Mouse (Mus musculus) CH12.LX (cell line): ENCODE data around the gene Gmpr. TPM values are rescaled to one million over a fixed set of nuclear protein-coding genes. Genes with fewer than 3 reads are reported as not detected.

Experiments used
- DNase-seq: peaks from one replicate; pipeline ENCODE4 v3.0.0-alpha.2; 2013; ENCODE audit errors: extremely low read depth
- H3K27ac ChIP-seq: 2 replicates; pipeline ENCODE4 v1.5.1; 2012; ENCODE audit warnings: low read depth, mild to moderate bottlenecking, control low read depth, moderate library complexity; ENCODE audit not compliant: insufficient read depth
- H3K27me3 ChIP-seq: replicated peaks from 2 replicates; pipeline ENCODE3; 2012; ENCODE audit warnings: inconsistent platforms
- H3K36me3 ChIP-seq, 2 experiments: replicated peaks in 1 of 2; 2 replicates each; pipeline versions ENCODE3 to v1.6.1; 2012; ENCODE audit warnings: inconsistent platforms in 1 of 2, low read length in 1 of 2, mild to moderate bottlenecking in 1 of 2, mixed read lengths in 1 of 2, moderate library complexity in 1 of 2; ENCODE audit not compliant: control insufficient read depth in 1 of 2, insufficient read depth in 1 of 2
- H3K4me1 ChIP-seq, 2 experiments: 2 replicates each; pipeline ENCODE4 v1.6.1; 2012; ENCODE audit warnings: inconsistent platforms in 1 of 2, moderate library complexity in 1 of 2; ENCODE audit not compliant: insufficient read depth in 2 of 2, control insufficient read depth in 1 of 2
- H3K4me2 ChIP-seq: 2 replicates; pipeline ENCODE4 v1.6.1; 2012; ENCODE audit warnings: low read depth, mild to moderate bottlenecking, control low read depth; ENCODE audit not compliant: poor library complexity, insufficient read depth, severe bottlenecking
- H3K4me3 ChIP-seq, 3 experiments: fragments of 150-350 bp in 1 of 3; sonication (generic) in 1 of 3; replicated peaks in 1 of 3; 2 replicates each; pipeline versions ENCODE3 to v1.5.1; 2011 to 2012; ENCODE audit warnings: low read depth in 2 of 3, low read length in 2 of 3, mild to moderate bottlenecking in 2 of 3, moderate library complexity in 2 of 3, control low read depth in 1 of 3, improper control_type of control experiment in 1 of 3, inconsistent platforms in 1 of 3, mixed read lengths in 1 of 3; ENCODE audit not compliant: poor library complexity in 1 of 3
- H3K79me2 ChIP-seq: replicated peaks from 2 replicates; pipeline ENCODE4 v1.6.1; 2012; ENCODE audit warnings: mild to moderate bottlenecking, moderate library complexity; ENCODE audit not compliant: control insufficient read depth, poor library complexity, insufficient read depth, severe bottlenecking; ENCODE audit errors: extremely low read depth
- H3K9ac ChIP-seq: 2 replicates; pipeline ENCODE4 v1.6.1; 2012; ENCODE audit warnings: low read depth, mild to moderate bottlenecking, control low read depth, moderate library complexity; ENCODE audit not compliant: insufficient read depth
- H3K9me3 ChIP-seq: replicated peaks from 2 replicates; pipeline ENCODE3; 2012; ENCODE audit warnings: low read length, inconsistent platforms, mixed read lengths
- BHLHE40 ChIP-seq: IDR thresholded peaks from 2 replicates; pipeline ENCODE4 v1.6.1; 2011; ENCODE audit warnings: mild to moderate bottlenecking, low read depth, low read length, improper control_type of control experiment
- CHD1 ChIP-seq: IDR thresholded peaks from 2 replicates; pipeline ENCODE4 v1.6.1; 2012; ENCODE audit warnings: low read depth, low read length, improper control_type of control experiment, inconsistent platforms
- CTCF ChIP-seq, 2 experiments: IDR thresholded peaks in 1 of 2; conservative IDR thresholded peaks in 1 of 2; 2 replicates each; pipeline ENCODE4 v1.5.1; 2011 to 2012; ENCODE audit warnings: low read depth in 2 of 2, low read length in 2 of 2, improper control_type of control experiment in 1 of 2, inconsistent platforms in 1 of 2, mild to moderate bottlenecking in 1 of 2, moderate library complexity in 1 of 2
- ETS1 ChIP-seq: conservative IDR thresholded peaks from 2 replicates; pipeline ENCODE4 v1.6.1; 2012; ENCODE audit warnings: low read depth, mild to moderate bottlenecking, inconsistent platforms, low read length, improper control_type of control experiment, moderate library complexity
- MAFK ChIP-seq: IDR thresholded peaks from 2 replicates; pipeline ENCODE4 v1.6.1; 2011; ENCODE audit warnings: low read length, improper control_type of control experiment; ENCODE audit not compliant: insufficient replicate concordance
- MAX ChIP-seq: IDR thresholded peaks from 2 replicates; pipeline ENCODE4 v1.6.1; 2011; ENCODE audit warnings: low read length, improper control_type of control experiment
- MXI1 ChIP-seq: IDR thresholded peaks from 2 replicates; pipeline ENCODE4 v1.6.1; 2011; ENCODE audit warnings: mild to moderate bottlenecking, low read depth, low read length, improper control_type of control experiment
- MYC ChIP-seq: IDR thresholded peaks from 2 replicates; pipeline ENCODE4 v1.6.1; 2011; ENCODE audit warnings: low read depth, mild to moderate bottlenecking, improper control_type of control experiment, low read length
- NRF1 ChIP-seq: IDR thresholded peaks from 2 replicates; pipeline ENCODE4 v1.6.1; 2014; ENCODE audit warnings: low read depth, mild to moderate bottlenecking, inconsistent platforms, low read length, improper control_type of control experiment, moderate library complexity
- RAD21 ChIP-seq: IDR thresholded peaks from 2 replicates; pipeline ENCODE4 v1.6.1; 2011; ENCODE audit warnings: low read depth, mild to moderate bottlenecking, low read length, improper control_type of control experiment, moderate library complexity
- RCOR1 ChIP-seq: conservative IDR thresholded peaks from 2 replicates; pipeline ENCODE4 v1.6.1; 2012; ENCODE audit warnings: low read depth, mild to moderate bottlenecking, inconsistent platforms, low read length, improper control_type of control experiment
- SMC3 ChIP-seq: IDR thresholded peaks from 2 replicates; pipeline ENCODE4 v1.6.1; 2011; ENCODE audit warnings: low read depth, low read length, improper control_type of control experiment
- USF1 ChIP-seq: IDR thresholded peaks from 2 replicates; pipeline ENCODE4 v1.6.1; 2014; ENCODE audit warnings: low read depth, mild to moderate bottlenecking, inconsistent platforms, low read length, improper control_type of control experiment
- USF2 ChIP-seq: conservative IDR thresholded peaks from 2 replicates; pipeline ENCODE4 v1.6.1; 2011; ENCODE audit warnings: low read depth, low read length, improper control_type of control experiment
- ZMIZ1 ChIP-seq: IDR thresholded peaks from 2 replicates; pipeline ENCODE4 v1.6.1; 2012; ENCODE audit warnings: low read depth, mild to moderate bottlenecking, inconsistent platforms, low read length, improper control_type of control experiment
- dilution Hi-C: fragments of 300-500 bp; cut with MboI; formaldehyde crosslinking; loops from 2 replicates; pipeline ENCODE4 v1.14.3; 2020; ENCODE audit warnings: low sequenced_read_pairs; ENCODE audit not compliant: extremely low pct_unique_long_range_greater_than_20kb, extremely low pct_ligation_motif_present
- in situ Hi-C: fragments of 300-500 bp; cut with MboI; formaldehyde crosslinking; loops from 3 replicates; pipeline ENCODE4 v1.14.3; 2019; ENCODE audit warnings: low sequenced_read_pairs, low pct_ligation_motif_present, low pct_unique_long_range_greater_than_20kb, mixed read lengths
- polyA plus RNA-seq: library from polyadenylated mRNA; unstranded; fragments of >175 nt; gene quantifications from 2 replicates; pipeline ENCODE4 v1.2.1, GENCODE M21; 2012; ENCODE audit warnings: low read depth; ENCODE audit not compliant: insufficient read length
- total RNA-seq, 2 experiments: library from RNA; depleted of rRNA; stranded (reverse); fragments of 300-350 nt in 1 of 2; fragments of >200 nt in 1 of 2; gene quantifications; 2 replicates each; pipeline ENCODE4 v1.2.3; 2012 to 2014

Gmpr gene
- total and polyA plus RNA-seq, 3 experiments = 0.55 to 2.2 (median 1.0) TPM

- TF ChIP-seq MAFK (no peak), USF2 (peak; percentile 55), MAX (peak; percentile 68), ZMIZ1 (no peak), RAD21 (peak; percentile 15), NRF1 (no peak), MXI1 (no peak), ETS1 (no peak)
These were observed 64.6 kb downstream of the Gmpr start (continued) for GRCm38 (mm10) chr13:45571795-45572262.

GRCm38 (mm10) chr13:45572768-45573167 lies 65.5 kb downstream of the Gmpr start:
- peaks cover 0 to 18% of the 10 kb centered on the region in 2 experiments; a peak in 2 of 4 replicates for H3K4me1 ChIP-seq
- in situ Hi-C loops = no loop called here
- H3K36me3 ChIP-seq = peaks cover 7 to 65% of the 10 kb centered on the region in 2 experiments
- H3K27me3 ChIP-seq = no peaks in the 10 kb centered on the region
- H3K9ac ChIP-seq = no peak overlapping the region
- dilution Hi-C loops = no loop called here
- TF ChIP-seq RAD21 = peak; percentile 43
- no peak for TF ChIP-seq USF1
- no peak for TF ChIP-seq RCOR1
- no peak for TF ChIP-seq BHLHE40
- peak; percentile 23 for TF ChIP-seq SMC3
- peak; percentile 70 to 80 for TF ChIP-seq CTCF (conservative IDR thresholded peaks at IDR 0.05 in 1 of 2, IDR thresholded peaks at IDR 0.05 in 1 of 2; ENCODE audit: low read depth in 2 of 2, low read length in 2 of 2)
- TF ChIP-seq CHD1 = no peak
- H3K9me3 ChIP-seq = no peaks in the 10 kb centered on the region
- DNase-seq = peak; percentile 53
- H3K79me2 ChIP-seq = no peaks in the 10 kb centered on the region
- no peak overlapping the region for H3K4me3 ChIP-seq
- no peak overlapping the region for H3K4me2 ChIP-seq
- H3K27ac ChIP-seq = no peak overlapping the region

GRCm38 (mm10) chr13:45576185-45576584 lies 68.9 kb downstream of the Gmpr start:
- TF ChIP-seq MYC = no peak
- TF ChIP-seq, all 38 proteins: peak for 0
- no peak overlapping the region for H3K27ac ChIP-seq
- no peak overlapping the region for H3K4me2 ChIP-seq
- no peaks in the 10 kb centered on the region for H3K9me3 ChIP-seq
- H3K36me3 ChIP-seq = peaks cover 2 to 70% of the 10 kb centered on the region in 2 experiments
- H3K9ac ChIP-seq = no peak overlapping the region
- H3K4me1 ChIP-seq = peaks cover 0 to 13% of the 10 kb centered on the region in 2 experiments; a peak in 2 of 4 replicates
- in situ Hi-C loops = no loop called here
- dilution Hi-C loops = no loop called here
- no peaks in the 10 kb centered on the region for H3K27me3 ChIP-seq
- DNase-seq = no peak
- no peaks in the 10 kb centered on the region for H3K79me2 ChIP-seq
- H3K4me3 ChIP-seq = no peak overlapping the region
